Mouse (Mus musculus) midbrain, embryonic 15.5 days (tissue): Measurements from ENCODE around the gene Uvssa. TPM values are rescaled to one million over a fixed set of nuclear protein-coding genes. Genes with fewer than 3 reads are reported as not detected.

Source experiments
- ATAC-seq: fragments of 200-750 bp; cut with Nextera tagmentation; replicated peaks from 2 replicates; pipeline ENCODE4 v1.8.0; 2017; ENCODE audit warnings: moderate TSS enrichment
- H3K27ac ChIP-seq: fragments of 300-500 bp; sonication (generic); 2 replicates; pipeline ENCODE4 v1.5.1; 2015; ENCODE audit warnings: mild to moderate bottlenecking, inconsistent platforms
- H3K27me3 ChIP-seq: fragments of 300-500 bp; sonication (generic); replicated peaks from 2 replicates; pipeline ENCODE4 v1.6.1; 2015; ENCODE audit warnings: inconsistent platforms
- H3K36me3 ChIP-seq: fragments of 300-500 bp; sonication (generic); replicated peaks from 2 replicates; pipeline ENCODE4 v1.6.1; 2015; ENCODE audit warnings: inconsistent platforms
- H3K4me1 ChIP-seq: fragments of 300-500 bp; sonication (generic); 2 replicates; pipeline ENCODE4 v1.6.1; 2015; ENCODE audit warnings: inconsistent platforms
- H3K4me2 ChIP-seq: fragments of 300-500 bp; sonication (generic); 2 replicates; pipeline ENCODE4 v1.6.1; 2015; ENCODE audit warnings: inconsistent platforms, mild to moderate bottlenecking, moderate library complexity
- H3K4me3 ChIP-seq: fragments of 300-500 bp; sonication (generic); 2 replicates; pipeline ENCODE4 v1.5.1; 2015; ENCODE audit warnings: mild to moderate bottlenecking, inconsistent platforms
- H3K9ac ChIP-seq: fragments of 300-500 bp; sonication (generic); 2 replicates; pipeline ENCODE4 v1.6.1; 2015; ENCODE audit warnings: mild to moderate bottlenecking, inconsistent platforms
- H3K9me3 ChIP-seq: fragments of 300-500 bp; sonication (generic); 2 replicates; pipeline ENCODE4 v1.6.1; 2016; ENCODE audit warnings: inconsistent platforms
- WGBS: fragments of 180-500 bp; shearing (Covaris S2); methylation state at CpG from one replicate; pipeline ENCODE4 v1.1.7; 2015; ENCODE audit warnings: mixed read lengths; 5-methylcytosine and 5-hydroxymethylcytosine counted together
- polyA plus RNA-seq: library from polyadenylated mRNA; unstranded; fragments of >200 nt; fragmentation: Nextera tagmentation; extraction: Ambion mirVana; gene quantifications from 2 replicates; pipeline ENCODE4 v1.2.1, GENCODE M21; 2015

Uvssa gene
- polyA plus RNA-seq, 1 experiment from 2014 or later, result 9.7 TPM

DNA sequence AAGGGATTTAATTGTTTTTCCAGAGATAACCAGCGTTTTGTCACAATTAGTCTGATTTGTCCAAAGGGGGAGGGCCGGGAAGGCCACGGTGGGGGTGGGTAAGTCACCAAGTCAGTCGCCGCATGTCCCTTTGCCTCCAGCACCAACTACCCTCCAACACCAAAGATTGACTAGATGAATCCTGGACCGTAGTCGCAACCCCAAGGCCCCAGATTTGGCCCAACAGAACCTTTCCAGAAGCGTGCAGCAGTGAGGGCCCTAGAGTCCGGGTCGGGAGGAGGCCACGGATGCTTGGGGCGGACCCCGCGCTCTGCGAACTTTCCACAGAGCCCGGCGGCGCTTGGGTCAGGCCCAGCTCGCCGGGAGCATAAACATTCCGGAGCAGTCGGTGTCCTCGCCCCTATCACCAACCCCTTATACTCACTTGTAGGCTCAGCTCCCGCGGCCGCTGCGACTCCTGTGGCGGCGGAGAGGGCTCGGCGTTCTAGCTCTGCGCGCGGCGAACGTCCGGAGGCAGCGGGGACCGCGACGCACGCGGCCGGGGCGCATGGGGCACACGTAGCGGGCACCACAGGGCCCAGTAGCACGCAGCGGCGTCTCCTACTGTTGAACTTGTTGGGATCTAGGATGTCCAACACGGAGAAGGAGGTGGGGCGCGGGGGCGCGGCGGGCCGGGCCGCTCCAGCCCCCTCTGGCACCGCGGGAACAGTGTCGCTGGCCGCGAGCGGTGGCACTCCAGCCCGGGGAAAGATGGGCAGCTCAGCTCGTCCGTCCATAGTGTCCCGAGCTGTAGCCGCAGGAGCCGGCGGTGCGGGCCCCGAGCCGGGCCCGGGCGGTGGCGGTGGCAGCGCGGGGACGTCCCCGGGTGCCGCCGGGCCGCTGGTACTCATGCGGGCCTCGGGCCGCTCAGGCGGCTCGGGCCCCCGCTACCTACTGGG is 55.1 kb downstream of the Uvssa start, which contains the start of gene Nkx1-1:
Gene Nkx1-1, minus strand, starts transcription at position 776 of the 938 bp plus-strand sequence.
- Histone ChIP-seq H3K4me1 (peaks cover 51% of the 10 kb centered on the region), H3K4me2 (peak within 1 kb of the TSS; percentile 45), H3K27me3 (peaks cover 95% of the 10 kb centered on the region), H3K4me3 (peak within 1 kb of the TSS; percentile 23), H3K36me3 (no peaks in the 10 kb centered on the region), H3K9me3 (no peaks in the 10 kb centered on the region), H3K27ac (no peak within 1 kb of the TSS), H3K9ac (no peak within 1 kb of the TSS)
- no peak for ATAC-seq
- WGBS, result under 1% methylated on average over 79 of the region's 90 CpGs

DNA sequence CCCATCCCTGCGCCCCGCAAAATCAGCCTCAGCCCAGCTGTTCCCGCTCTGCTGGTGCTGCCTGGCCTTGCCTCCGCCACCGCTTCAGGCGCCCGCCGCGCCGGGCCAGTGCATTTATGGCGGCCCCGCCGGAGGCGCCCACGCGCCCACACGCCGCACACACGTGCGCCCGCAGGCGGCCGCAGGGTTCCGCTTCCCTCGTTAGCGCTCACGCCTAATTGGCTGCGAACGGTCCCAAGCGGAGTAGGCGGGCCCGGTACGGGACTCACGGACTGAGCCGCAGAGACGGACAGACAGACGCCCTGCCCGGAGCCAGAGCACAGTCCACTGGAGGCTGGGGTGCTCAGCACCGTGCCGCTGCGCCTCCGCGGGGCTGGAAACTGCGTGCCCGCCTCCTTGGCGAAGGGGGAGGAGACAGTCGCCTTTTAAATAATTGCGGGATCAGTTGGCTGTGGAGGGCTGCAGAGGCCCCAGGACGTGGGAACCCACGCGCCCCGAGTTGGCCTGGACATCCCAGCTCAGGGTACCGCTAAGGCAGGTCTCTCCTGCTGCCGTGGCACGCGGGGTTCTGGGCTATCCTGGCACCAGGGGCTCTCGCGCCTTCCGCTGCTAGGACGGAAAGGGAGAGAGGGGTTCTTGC is 55.9 kb downstream of the Uvssa start:
- H3K36me3 ChIP-seq, result no peaks in the 10 kb centered on the region
- no peak overlapping the region for H3K9ac ChIP-seq
- peaks cover 51% of the 10 kb centered on the region for H3K4me1 ChIP-seq
- H3K27ac ChIP-seq, result no peak overlapping the region
- H3K9me3 ChIP-seq, result no peaks in the 10 kb centered on the region
- under 1% methylated on average over 58 of the region's 60 CpGs for WGBS
- no peak for ATAC-seq
- H3K4me2 ChIP-seq, result peak overlapping the region; percentile 45
- H3K27me3 ChIP-seq, result peaks cover 95% of the 10 kb centered on the region
- H3K4me3 ChIP-seq, result peak overlapping the region; percentile 23

DNA sequence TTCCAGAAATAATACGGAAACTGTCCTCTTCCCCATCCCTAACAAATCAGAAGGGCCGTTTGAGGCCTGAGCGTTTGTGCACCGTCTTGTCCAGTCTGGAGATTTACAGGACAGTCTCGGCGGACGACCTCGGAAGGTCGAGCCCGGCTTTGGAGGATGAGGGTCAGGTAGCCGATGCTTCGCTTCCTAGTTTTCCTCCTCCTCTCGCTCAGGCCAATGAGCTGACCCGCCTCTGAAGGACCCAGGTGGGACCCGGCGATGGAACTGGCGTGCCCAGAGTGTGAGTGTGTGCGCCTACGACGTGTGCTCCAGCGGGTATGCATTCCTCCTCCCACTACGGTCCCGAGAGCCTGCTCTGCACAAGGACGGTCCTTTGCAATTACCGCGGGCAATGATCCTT is 56.8 kb downstream of the Uvssa start:
- Histone ChIP-seq H3K36me3 (no peaks in the 10 kb centered on the region), H3K9me3 (no peaks in the 10 kb centered on the region), H3K4me3 (no peak overlapping the region), H3K4me1 (peaks cover 51% of the 10 kb centered on the region), H3K27me3 (peaks cover 95% of the 10 kb centered on the region), H3K4me2 (no peak overlapping the region), H3K27ac (no peak overlapping the region), H3K9ac (no peak overlapping the region)
- under 1% methylated on average over 26 of the region's 26 CpGs for WGBS
- no peak for ATAC-seq

GRCm38 (mm10) chr5:33435941-33436340 is 57.6 kb downstream of the Uvssa start:
- no peak overlapping the region for H3K4me2 ChIP-seq
- H3K27ac ChIP-seq, result no peak overlapping the region

DNA sequence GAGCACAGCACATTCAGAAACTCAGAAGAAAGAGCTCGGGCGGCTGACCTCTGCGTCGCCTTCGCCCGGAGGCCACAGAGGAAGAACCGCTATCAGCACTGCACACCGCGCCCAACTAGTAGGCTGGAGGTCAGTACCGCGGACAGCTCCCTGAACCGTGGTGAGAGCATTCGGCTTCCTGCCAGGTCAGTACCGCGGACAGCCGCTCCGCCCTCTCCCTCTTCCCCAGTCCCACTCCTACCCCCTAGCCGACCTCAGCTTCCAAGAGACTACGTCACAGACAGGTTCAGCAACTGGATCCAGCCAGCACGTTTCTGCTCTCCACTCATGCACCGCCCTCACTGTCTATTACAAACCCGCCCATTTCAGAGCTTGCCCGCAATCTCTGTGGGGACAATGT is 59.9 kb downstream of the Uvssa start:
- Histone ChIP-seq H3K27me3 (peaks cover 92% of the 10 kb centered on the region), H3K36me3 (no peaks in the 10 kb centered on the region)
- no peak for ATAC-seq

More at GRCm38 (mm10) chr5:33435941-33436340, 57.6 kb downstream of the Uvssa start:
- no peaks in the 10 kb centered on the region for H3K36me3 ChIP-seq
- ATAC-seq, result no peak
- H3K9me3 ChIP-seq, result no peaks in the 10 kb centered on the region
- H3K9ac ChIP-seq, result no peak overlapping the region
- no peak overlapping the region for H3K4me3 ChIP-seq
- 2% methylated on average over 4 of the region's 4 CpGs for WGBS
- H3K4me1 ChIP-seq, result peaks cover 44% of the 10 kb centered on the region
- H3K27me3 ChIP-seq, result peaks cover 97% of the 10 kb centered on the region

GRCm38 (mm10) chr5:33442927-33443710 is 64.8 kb downstream of the Uvssa start:
- H3K9me3 ChIP-seq, result no peaks in the 10 kb centered on the region
- no peak overlapping the region for H3K27ac ChIP-seq
- no peaks in the 10 kb centered on the region for H3K36me3 ChIP-seq
- H3K4me3 ChIP-seq, result peak overlapping the region; percentile 42
- peaks cover 64% of the 10 kb centered on the region for H3K27me3 ChIP-seq
- peaks cover 11% of the 10 kb centered on the region for H3K4me1 ChIP-seq
- ATAC-seq, result peak; percentile 76
- 3% methylated on average over 55 of the region's 56 CpGs for WGBS
- peak overlapping the region; percentile 39 for H3K9ac ChIP-seq
- H3K4me2 ChIP-seq, result peak overlapping the region; percentile 84

More for the DNA sequence above, 59.9 kb downstream of the Uvssa start:
- peaks cover 32% of the 10 kb centered on the region for H3K4me1 ChIP-seq
- whole genome bisulfite sequencing, result 3% methylated on average over 23 of the region's 23 CpGs
- no peak overlapping the region for H3K4me3 ChIP-seq
- H3K9ac ChIP-seq, result no peak overlapping the region
- no peak overlapping the region for H3K4me2 ChIP-seq
- H3K27ac ChIP-seq, result no peak overlapping the region
- no peaks in the 10 kb centered on the region for H3K9me3 ChIP-seq

GRCm38 (mm10) chr5:33443794-33444193 is 65.4 kb downstream of the Uvssa start:
- no peaks in the 10 kb centered on the region for H3K36me3 ChIP-seq
- peaks cover 57% of the 10 kb centered on the region for H3K27me3 ChIP-seq
- H3K9ac ChIP-seq, result no peak overlapping the region
- WGBS, result 44% methylated on average over 9 of the region's 9 CpGs
- no peak overlapping the region for H3K4me3 ChIP-seq
- H3K27ac ChIP-seq, result no peak overlapping the region
- ATAC-seq, result no peak
- H3K9me3 ChIP-seq, result no peaks in the 10 kb centered on the region
- no peak overlapping the region for H3K4me2 ChIP-seq
- H3K4me1 ChIP-seq, result peaks cover 9% of the 10 kb centered on the region

DNA sequence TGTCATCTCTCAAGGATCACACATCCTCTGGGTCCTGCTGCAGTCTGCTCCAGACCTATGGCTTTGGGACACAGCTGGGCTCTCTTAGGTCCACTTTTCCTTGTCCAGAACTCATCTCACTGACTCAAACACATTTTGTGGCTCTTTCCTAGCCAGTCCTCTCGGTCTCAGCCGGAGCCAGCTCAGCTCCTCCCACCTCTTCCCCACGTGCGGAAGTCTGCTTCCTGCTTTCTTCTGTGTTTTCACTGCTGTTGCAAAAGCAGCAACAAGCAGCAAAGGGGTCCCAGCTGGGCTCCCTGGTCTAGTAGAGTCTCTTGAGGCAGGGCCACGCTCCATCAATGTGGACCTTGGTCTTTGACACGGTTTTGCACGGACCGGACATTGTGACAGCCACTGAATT is 77.4 kb downstream of the Uvssa start:
- Histone ChIP-seq H3K9me3 (no peaks in the 10 kb centered on the region), H3K4me2 (no peak overlapping the region), H3K4me3 (no peak overlapping the region), H3K9ac (no peak overlapping the region), H3K27ac (no peak overlapping the region), H3K36me3 (no peaks in the 10 kb centered on the region), H3K27me3 (no peaks in the 10 kb centered on the region), H3K4me1 (no peaks in the 10 kb centered on the region)
- WGBS, result 66% methylated on average over 8 of the region's 8 CpGs
- no peak for ATAC-seq

DNA sequence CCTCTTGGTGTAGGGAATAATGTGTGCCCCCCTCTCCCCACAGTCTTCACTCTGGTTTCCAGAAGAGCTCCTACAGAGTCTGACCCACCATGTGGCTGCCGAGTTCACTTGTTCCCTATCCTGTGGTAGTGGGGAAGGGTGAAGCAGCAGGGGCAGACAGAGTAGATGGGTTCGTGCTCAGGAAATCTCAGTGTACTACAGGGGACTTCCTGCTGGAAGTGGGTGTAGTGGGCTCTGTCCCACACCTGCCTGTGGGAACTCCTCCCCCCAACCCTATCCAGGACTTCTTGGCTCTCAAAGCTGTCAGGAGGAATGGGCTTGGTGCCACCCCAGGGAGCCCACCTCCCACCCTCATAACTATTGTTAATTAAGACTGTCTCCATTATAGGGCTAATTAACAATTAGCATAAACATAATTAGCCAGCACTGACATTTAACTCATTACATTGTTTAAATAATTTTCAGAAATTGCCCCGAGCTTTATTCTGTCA is 79.8 kb downstream of the Uvssa start:
- no peaks in the 10 kb centered on the region; the same call in 1 of the 2 replicates for H3K27me3 ChIP-seq
- H3K9me3 ChIP-seq, result no peaks in the 10 kb centered on the region
- H3K9ac ChIP-seq, result no peak overlapping the region
- no peak overlapping the region for H3K4me2 ChIP-seq
- H3K27ac ChIP-seq, result no peak overlapping the region
- no peak for ATAC-seq
- WGBS, result 51% methylated on average over 3 of the region's 3 CpGs
- H3K4me1 ChIP-seq, result no peaks in the 10 kb centered on the region
- H3K4me3 ChIP-seq, result no peak overlapping the region
- H3K36me3 ChIP-seq, result no peaks in the 10 kb centered on the region

GRCm38 (mm10) chr5:33459111-33459510 is 80.8 kb downstream of the Uvssa start:
- WGBS, result 66% methylated on average over 2 of the region's 2 CpGs

GRCm38 (mm10) chr5:33464390-33464789 is 86.0 kb downstream of the Uvssa start:
- Histone ChIP-seq H3K36me3 (no peaks in the 10 kb centered on the region), H3K9me3 (no peaks in the 10 kb centered on the region), H3K27me3 (no peaks in the 10 kb centered on the region; the same call in 1 of the 2 replicates), H3K9ac (no peak overlapping the region), H3K4me1 (peaks cover 16% of the 10 kb centered on the region), H3K4me2 (no peak overlapping the region), H3K4me3 (no peak overlapping the region), H3K27ac (no peak overlapping the region)
- ATAC-seq, result no peak
- WGBS, result 72% methylated on average over 7 of the region's 7 CpGs

More at GRCm38 (mm10) chr5:33459111-33459510, 80.8 kb downstream of the Uvssa start:
- Histone ChIP-seq H3K4me3 (no peak overlapping the region), H3K36me3 (no peaks in the 10 kb centered on the region), H3K9ac (no peak overlapping the region), H3K4me1 (no peaks in the 10 kb centered on the region), H3K9me3 (no peaks in the 10 kb centered on the region), H3K27me3 (no peaks in the 10 kb centered on the region; the same call in 1 of the 2 replicates), H3K27ac (no peak overlapping the region), H3K4me2 (no peak overlapping the region)
- ATAC-seq, result no peak

- no peak overlapping the region for H3K9ac ChIP-seq
These were observed 87.1 kb downstream of the Uvssa start for GRCm38 (mm10) chr5:33465464-33465863.

More at GRCm38 (mm10) chr5:33465464-33465863, 87.1 kb downstream of the Uvssa start:
- no peak overlapping the region for H3K27ac ChIP-seq
- no peaks in the 10 kb centered on the region; the same call in 1 of the 2 replicates for H3K27me3 ChIP-seq
- peaks cover 16% of the 10 kb centered on the region for H3K4me1 ChIP-seq
- no peak overlapping the region for H3K4me3 ChIP-seq
- no peak for ATAC-seq
- 22% methylated on average over 11 of the region's 11 CpGs for WGBS
- no peaks in the 10 kb centered on the region for H3K9me3 ChIP-seq
- H3K4me2 ChIP-seq, result no peak overlapping the region
- H3K36me3 ChIP-seq, result no peaks in the 10 kb centered on the region
